Mouse (Mus musculus): Measurements from ENCODE around the gene Car10.
"Not testable (repeated sequence)": the region's sequence is repeated elsewhere in the genome, so short reads cannot be mapped to it uniquely, and the experiment has no call there.

The Car10 gene

GRCm38 (mm10) chr11:93373697-93374354 is 276.0 kb downstream of the Car10 start:
- DNase-seq (ENCODE audit: extremely low read depth, low read depth, low spot score) = no peak

DNA sequence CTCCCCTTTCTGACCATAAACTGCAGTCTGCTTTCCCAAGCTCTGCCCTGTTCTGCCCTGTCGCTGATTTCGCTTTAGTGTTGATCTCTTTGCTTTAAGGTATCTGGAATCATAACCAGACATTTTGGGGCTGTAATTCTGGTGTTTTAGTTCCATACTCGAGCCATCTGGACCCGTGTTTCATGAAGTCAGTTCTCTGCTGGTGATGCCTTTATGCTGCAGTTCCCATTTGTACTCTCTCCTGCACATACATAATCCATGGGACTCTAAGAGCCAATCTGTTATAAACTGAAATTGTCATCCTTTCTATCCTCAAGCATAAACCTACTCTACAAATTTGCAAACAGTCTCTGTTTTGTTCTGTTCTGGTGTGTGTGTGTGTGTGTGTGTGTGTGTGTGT is 293.3 kb downstream of the Car10 start:
- DNase-seq (ENCODE audit: extremely low read depth, low read depth, low spot score) = no peak

DNA sequence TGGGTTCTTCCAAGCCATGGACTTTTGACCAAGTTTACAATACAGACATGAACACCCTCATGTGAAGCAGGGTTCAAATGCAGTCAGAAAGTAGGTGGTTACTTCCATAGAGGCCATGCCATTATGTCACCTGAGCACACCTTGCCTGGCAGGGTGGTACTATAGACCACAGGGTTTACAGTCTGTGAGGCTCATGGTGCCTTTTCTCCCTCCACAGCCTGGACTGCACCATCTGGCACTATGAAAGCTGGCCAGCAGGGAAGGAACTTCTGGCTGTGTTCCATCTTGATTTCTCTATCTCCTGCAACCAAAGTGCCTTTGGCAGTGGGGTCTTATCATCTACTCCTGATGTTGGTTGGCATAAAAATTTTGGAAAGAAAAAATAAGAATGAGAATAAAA is 295.5 kb downstream of the Car10 start:
- DNase-seq (ENCODE audit: extremely low read depth, low read depth, low spot score) = not testable (repeated sequence)

DNA sequence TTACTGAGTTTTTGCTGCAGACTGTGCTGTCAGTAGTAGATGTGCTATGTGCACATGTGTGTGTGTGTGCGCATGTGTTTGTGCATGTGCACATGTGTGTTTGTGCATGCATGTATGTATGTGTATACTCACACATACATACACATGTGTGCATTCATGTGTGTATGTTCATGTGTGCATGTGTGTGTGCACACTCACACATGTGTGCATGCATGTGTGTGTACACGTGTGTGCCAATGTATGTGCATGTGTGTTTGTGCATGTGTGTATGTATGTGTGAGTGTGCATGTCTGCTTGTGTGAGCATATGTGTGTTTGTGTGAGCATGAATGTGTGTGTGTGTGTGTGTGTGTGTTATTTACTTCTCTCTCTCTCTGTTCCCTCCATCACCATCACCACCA is 298.5 kb downstream of the Car10 start:
- DNase-seq (ENCODE audit: extremely low read depth, low read depth, low spot score) = no peak

DNA sequence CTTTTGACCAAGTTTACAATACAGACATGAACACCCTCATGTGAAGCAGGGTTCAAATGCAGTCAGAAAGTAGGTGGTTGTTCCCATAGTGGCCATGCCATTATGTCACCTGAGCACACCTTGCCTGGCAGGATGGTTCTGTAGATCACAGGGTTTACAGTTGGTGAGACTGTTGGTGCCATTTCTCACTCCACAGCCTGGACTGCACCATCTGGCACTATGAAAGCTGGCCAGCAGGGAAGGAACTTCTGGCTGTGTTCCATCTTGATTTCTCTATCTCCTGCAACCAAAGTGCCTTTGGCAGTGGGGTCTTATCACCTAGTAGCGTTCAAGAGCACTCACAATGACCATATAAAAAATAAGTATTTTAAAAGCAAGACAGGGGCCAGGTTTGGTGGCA is 303.3 kb downstream of the Car10 start:
- DNase-seq (ENCODE audit: extremely low read depth, low read depth, low spot score) = not testable (repeated sequence)

DNA sequence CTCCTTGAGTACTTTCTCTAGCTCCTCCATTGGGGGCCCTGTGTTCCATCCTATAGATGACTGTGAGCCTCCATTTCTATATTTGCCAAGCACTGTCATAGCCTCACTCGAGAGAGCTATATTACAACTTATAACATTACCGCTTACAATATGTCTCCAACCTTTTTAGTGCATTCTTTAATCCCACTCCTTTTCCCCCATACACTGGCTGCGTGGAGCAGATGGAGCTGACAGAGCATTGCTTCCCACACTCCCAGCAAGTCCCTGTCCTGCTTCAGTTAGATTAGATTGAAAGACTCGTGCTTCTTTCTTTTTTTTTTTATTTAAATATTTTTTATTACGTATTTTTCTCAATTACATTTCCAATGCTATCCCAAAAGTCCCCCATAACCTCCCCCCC is 310.2 kb downstream of the Car10 start:
- DNase-seq (ENCODE audit: extremely low read depth, low read depth, low spot score) = no peak

- DNase-seq (ENCODE audit: extremely low read depth, low read depth, low spot score) = no peak
Observed at GRCm38 (mm10) chr11:93431482-93431881, 333.7 kb downstream of the Car10 start.

DNA sequence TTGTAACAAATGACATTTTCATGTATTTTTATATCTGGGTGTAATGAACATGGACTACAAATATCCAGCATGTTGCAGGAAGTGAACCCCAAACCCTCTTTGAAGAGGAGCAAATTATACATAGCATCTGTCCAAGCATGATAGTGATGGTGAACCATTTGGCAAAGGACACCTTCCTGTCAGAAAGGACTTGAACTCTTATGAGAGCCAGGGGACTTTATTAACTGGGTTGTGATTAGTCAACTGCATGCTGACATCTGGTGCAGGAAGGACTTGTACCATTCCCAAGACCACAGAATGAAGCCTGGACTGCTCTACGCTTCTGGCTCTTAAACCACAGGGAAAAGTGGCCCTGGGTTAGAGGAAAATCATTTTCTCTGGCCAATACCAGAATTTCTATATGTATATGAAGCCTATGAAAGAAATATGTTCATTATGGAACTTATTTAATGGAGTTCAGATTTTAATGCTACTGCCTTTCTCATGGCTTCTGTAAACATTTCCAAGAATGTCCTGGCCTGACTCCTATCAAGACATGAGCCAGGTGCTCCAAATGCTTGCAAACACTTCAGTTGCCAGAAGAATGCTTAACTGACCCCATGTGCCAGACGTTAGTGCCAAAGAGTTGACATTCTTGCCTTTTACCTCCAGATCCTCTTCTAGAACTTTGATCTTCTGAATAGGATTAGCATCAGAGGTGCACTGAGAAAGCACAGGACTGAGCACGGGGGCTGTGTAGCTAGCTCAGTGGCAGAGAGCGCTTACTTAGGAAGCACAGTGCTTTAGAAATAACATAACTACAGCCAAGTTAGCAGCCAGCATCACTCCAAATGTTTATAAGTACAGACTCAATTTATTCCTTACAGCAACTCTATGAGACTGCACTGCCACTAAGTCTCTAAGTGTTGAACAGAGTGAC is 337.4 kb downstream of the Car10 start:
- DNase-seq (ENCODE audit: extremely low read depth, low read depth, low spot score) = no peak

DNA sequence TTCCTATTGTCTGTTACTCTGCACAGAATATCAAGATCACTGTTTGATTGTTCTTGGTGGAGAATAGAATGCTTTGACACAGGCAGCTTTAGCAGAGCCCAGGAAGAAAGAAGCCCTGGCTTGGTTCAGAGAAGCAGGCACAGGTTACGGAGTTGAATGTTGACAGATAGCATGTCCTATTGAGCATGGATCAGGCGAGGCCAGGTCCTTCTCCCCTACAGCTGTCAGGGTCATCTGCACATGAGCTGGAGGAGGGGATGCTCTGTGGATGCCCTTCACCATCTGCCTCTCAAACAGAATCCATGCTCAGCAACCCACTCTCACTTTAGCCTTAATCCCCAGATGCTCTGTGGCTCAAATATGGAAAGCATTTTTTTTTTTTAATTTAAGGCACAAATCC is 339.1 kb downstream of the Car10 start:
- DNase-seq (ENCODE audit: extremely low read depth, low read depth, low spot score) = no peak

- DNase-seq (ENCODE audit: extremely low read depth, low read depth, low spot score) = no peak
Observed at GRCm38 (mm10) chr11:93440466-93440865, 342.6 kb downstream of the Car10 start.

DNA sequence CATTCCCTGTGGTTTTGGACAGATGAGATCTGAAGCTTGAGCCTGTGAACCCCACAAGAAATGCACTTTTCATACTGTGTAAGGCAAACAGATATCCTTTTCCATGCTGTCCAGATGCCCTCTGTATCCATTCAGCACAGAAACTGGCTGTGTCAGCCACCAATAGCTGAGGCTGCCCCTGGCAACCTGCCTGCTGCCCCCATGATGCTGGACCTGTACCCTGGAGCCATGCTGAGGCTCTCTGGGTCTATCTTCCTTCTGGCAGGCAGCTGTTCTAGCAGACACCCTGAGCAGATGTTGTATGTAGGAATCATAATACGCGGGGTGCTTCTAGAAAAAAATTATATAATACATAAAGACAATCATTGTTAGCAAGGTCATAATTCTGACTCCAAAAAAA is 345.9 kb downstream of the Car10 start:
- no peak for DNase-seq (ENCODE audit: extremely low read depth, low read depth, low spot score)

GRCm38 (mm10) chr11:93444741-93445140 is 346.9 kb downstream of the Car10 start:
- no peak for DNase-seq (ENCODE audit: extremely low read depth, low read depth, low spot score)

DNA sequence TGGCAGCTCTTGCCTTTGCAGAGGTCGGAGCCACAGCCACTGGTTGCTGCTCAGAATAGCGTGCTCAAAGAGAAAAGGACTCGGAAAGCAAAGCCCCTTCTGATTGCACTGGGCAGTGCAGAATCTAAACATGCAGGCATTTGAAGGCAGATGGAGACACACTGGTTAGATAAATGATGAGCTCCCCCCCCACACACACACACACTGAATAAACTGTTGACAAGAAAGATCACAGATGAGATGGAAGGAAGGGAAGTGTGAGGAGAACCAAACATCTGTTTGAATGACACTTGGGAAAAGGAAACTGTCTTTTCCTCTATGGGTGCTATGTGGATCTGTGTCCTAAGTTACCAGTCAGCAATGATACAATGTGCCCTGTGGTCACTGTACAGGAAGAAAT is 349.7 kb downstream of the Car10 start:
- no peak for DNase-seq (ENCODE audit: extremely low read depth, low read depth, low spot score)

- DNase-seq (ENCODE audit: extremely low read depth, low read depth, low spot score) = no peak
Observed at GRCm38 (mm10) chr11:93448290-93449256, 350.7 kb downstream of the Car10 start.

- no peak for DNase-seq (ENCODE audit: extremely low read depth, low read depth, low spot score)
Observed at GRCm38 (mm10) chr11:93450535-93450934, 352.7 kb downstream of the Car10 start.

DNA sequence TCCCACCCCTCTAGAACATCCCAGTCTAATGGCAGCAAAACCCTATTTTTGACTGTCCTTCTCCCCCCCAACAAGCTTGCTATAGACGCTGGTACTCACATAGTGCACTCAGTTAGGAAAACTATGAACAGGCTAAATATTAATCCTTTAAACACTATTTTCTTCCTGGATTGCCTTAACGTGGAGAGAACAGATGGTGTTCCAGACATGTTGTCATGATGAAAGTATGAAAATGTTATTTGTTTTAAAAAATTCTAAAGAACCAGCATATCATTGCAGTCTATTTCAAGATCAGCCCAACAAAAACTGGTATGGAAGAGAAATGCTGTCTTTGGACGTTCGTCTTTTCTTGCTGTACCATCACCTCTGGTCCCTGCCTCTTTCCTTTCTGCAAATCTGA is 368.4 kb downstream of the Car10 start:
- no peak for DNase-seq (ENCODE audit: extremely low read depth, low read depth, low spot score)

GRCm38 (mm10) chr11:93467711-93468110 is 369.9 kb downstream of the Car10 start:
- no peak for DNase-seq (ENCODE audit: extremely low read depth, low read depth, low spot score)

DNA sequence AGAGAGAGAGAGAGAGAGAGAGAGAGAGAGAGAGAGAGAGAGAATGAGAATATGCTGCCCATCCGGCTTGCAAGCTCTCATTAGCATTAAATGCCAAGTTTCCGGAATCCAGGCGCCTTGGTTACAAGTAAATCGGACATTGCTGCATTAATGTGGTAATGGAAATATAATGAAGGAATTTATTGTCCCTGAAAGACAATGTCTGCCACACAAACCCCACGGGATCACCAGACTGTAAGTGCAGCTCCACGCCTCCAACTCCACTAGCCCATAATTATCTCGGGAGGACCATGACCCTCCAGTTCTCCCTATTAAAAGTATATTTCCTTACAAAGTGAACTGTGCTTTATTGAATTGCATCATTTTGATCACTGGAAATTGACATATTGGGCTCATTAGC is 372.9 kb downstream of the Car10 start:
- no peak for DNase-seq (ENCODE audit: extremely low read depth, low read depth, low spot score)

DNA sequence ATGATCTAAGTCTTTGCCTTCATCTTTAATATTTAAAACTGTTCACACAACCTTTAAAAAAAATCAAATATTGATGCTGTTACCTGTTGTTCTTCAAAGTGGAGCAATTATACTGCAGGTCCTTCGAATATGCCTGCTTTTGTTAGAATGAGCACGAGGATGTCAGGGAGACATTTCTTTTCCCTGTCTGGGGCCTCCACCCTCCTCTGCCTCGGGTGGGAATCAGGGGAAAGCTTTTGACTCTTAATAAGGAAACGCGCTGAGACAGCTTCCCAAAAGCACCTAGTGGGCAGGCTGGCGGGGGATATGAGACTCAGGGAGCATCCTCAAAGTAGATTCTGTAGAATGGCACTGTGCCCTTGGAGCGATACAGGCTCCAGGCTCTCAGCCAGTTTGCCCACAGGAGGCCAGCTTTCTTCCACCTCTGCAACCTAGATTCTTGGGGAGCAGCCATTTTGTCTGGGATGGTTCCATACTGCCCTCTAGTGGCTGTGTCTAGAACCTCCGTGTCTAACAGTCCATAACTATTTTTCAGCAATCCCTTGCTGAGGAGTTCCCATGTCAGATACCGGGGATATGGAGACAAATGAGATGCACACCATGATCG is 373.8 kb downstream of the Car10 start:
- DNase-seq (ENCODE audit: extremely low read depth, low read depth, low spot score) = no peak

DNA sequence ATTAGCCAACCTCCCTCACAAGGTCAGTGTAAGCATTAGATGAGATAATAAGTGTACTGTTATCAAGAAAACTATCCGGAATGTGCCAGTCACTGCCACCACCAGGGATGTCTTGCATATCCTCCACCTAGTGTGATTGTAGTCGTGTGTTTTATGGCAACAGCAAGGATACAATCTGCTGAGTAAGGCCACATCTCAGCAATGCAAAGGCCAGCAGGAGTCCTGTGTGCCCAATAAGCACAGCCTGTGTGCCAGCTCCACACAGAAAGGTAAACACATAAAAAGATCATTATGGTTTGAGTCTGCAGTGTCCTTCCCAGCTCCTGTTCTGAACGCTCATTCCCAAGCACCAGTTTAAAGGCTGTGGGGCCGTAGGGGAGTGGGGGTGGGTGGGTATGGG is 386.8 kb downstream of the Car10 start:
- no peak for DNase-seq (ENCODE audit: extremely low read depth, low read depth, low spot score)

- no peak for DNase-seq (ENCODE audit: extremely low read depth, low read depth, low spot score)
Observed at GRCm38 (mm10) chr11:93487021-93487420, 389.2 kb downstream of the Car10 start.

Data from fat pad, adult 2 months (tissue).